Mouse (Mus musculus) lung, embryonic 15.5 days (tissue): ENCODE measurements around the gene Pik3r5. TPM values are rescaled to one million over a fixed set of nuclear protein-coding genes. Genes with fewer than 3 reads are reported as not detected.

ENCODE experiments used
- ATAC-seq: fragments of 200-750 bp; cut with Nextera tagmentation; 2 replicates; pipeline ENCODE4 v1.8.0; 2017; ENCODE audit warnings: moderate number of reproducible peaks, borderline replicate concordance; ENCODE audit not compliant: low FRiP score, low TSS enrichment; ENCODE audit errors: extremely low read depth
- H3K27ac ChIP-seq: fragments of 300-500 bp; sonication (generic); 2 replicates; pipeline ENCODE4 v1.5.1; 2015; ENCODE audit warnings: moderate library complexity, mild to moderate bottlenecking, inconsistent platforms
- H3K27me3 ChIP-seq: fragments of 300-500 bp; sonication (generic); 2 replicates; pipeline ENCODE4 v1.6.1; 2015; ENCODE audit warnings: inconsistent platforms
- H3K36me3 ChIP-seq: fragments of 300-500 bp; sonication (generic); 2 replicates; pipeline ENCODE4 v1.6.1; 2015; ENCODE audit warnings: inconsistent platforms
- H3K4me1 ChIP-seq: fragments of 300-500 bp; sonication (generic); 2 replicates; pipeline ENCODE4 v1.6.1; 2015; ENCODE audit warnings: inconsistent platforms
- H3K4me2 ChIP-seq: fragments of 300-500 bp; sonication (generic); 2 replicates; pipeline ENCODE4 v1.6.1; 2015; ENCODE audit warnings: inconsistent platforms, mild to moderate bottlenecking, moderate library complexity
- H3K4me3 ChIP-seq: fragments of 300-500 bp; sonication (generic); 2 replicates; pipeline ENCODE4 v1.5.1; 2015; ENCODE audit warnings: mild to moderate bottlenecking, inconsistent platforms
- H3K9ac ChIP-seq: fragments of 300-500 bp; sonication (generic); 2 replicates; pipeline ENCODE4 v1.6.1; 2015; ENCODE audit warnings: inconsistent platforms
- H3K9me3 ChIP-seq: fragments of 300-500 bp; sonication (generic); 2 replicates; pipeline ENCODE4 v1.6.1; 2016; ENCODE audit warnings: inconsistent platforms
- WGBS: fragments of 180-500 bp; shearing (Covaris S2); methylation state at CpG from one replicate; pipeline ENCODE4 v1.1.7; 2015; 5-methylcytosine and 5-hydroxymethylcytosine counted together
- polyA plus RNA-seq: library from polyadenylated mRNA; unstranded; fragments of >200 nt; fragmentation: Nextera tagmentation; extraction: Ambion mirVana; gene quantifications from 2 replicates; pipeline ENCODE4 v1.2.1, GENCODE M21; 2015

The Pik3r5 gene
- polyA plus RNA-seq, 1 experiment from 2014 or later, result 0.71 TPM

GRCm38 (mm10) chr11:68452740-68453139, 20.8 kb downstream of the Pik3r5 start:
- Histone ChIP-seq H3K9ac (no peak overlapping the region), H3K4me2 (no peak overlapping the region), H3K4me1 (peaks cover 8% of the 10 kb centered on the region), H3K27ac (no peak overlapping the region), H3K9me3 (no peaks in the 10 kb centered on the region), H3K36me3 (no peaks in the 10 kb centered on the region), H3K27me3 (no peaks in the 10 kb centered on the region), H3K4me3 (no peak overlapping the region)
- ATAC-seq, result no peak
- WGBS, result 86% methylated on average over 8 of the region's 8 CpGs

- Histone ChIP-seq H3K27me3 (no peaks in the 10 kb centered on the region), H3K9ac (no peak overlapping the region), H3K4me2 (no peak overlapping the region), H3K4me3 (no peak overlapping the region), H3K36me3 (no peaks in the 10 kb centered on the region), H3K27ac (no peak overlapping the region), H3K4me1 (peaks cover 8% of the 10 kb centered on the region), H3K9me3 (no peaks in the 10 kb centered on the region)
- WGBS, result 49% methylated on average over 6 of the region's 6 CpGs
- ATAC-seq, result no peak
Observed at GRCm38 (mm10) chr11:68453301-68453700, 21.4 kb downstream of the Pik3r5 start.

- Histone ChIP-seq H3K9ac (no peak overlapping the region), H3K4me2 (no peak overlapping the region), H3K27ac (no peak overlapping the region), H3K4me3 (no peak overlapping the region), H3K27me3 (no peaks in the 10 kb centered on the region), H3K9me3 (no peaks in the 10 kb centered on the region), H3K4me1 (no peaks in the 10 kb centered on the region), H3K36me3 (no peaks in the 10 kb centered on the region)
- no peak for ATAC-seq
- 72% methylated on average over 8 of the region's 8 CpGs for WGBS
Observed at GRCm38 (mm10) chr11:68458086-68458485, 26.2 kb downstream of the Pik3r5 start.

GRCm38 (mm10) chr11:68459021-68459420, 27.1 kb downstream of the Pik3r5 start:
- no peak overlapping the region for H3K9ac ChIP-seq
- H3K4me2 ChIP-seq, result no peak overlapping the region
- ATAC-seq, result no peak
- H3K36me3 ChIP-seq, result no peaks in the 10 kb centered on the region
- H3K4me1 ChIP-seq, result no peaks in the 10 kb centered on the region
- H3K27me3 ChIP-seq, result no peaks in the 10 kb centered on the region
- H3K27ac ChIP-seq, result no peak overlapping the region
- H3K9me3 ChIP-seq, result no peaks in the 10 kb centered on the region
- 75% methylated on average over 5 of the region's 5 CpGs for WGBS
- no peak overlapping the region for H3K4me3 ChIP-seq

GRCm38 (mm10) chr11:68459486-68459885, 27.6 kb downstream of the Pik3r5 start:
- no peaks in the 10 kb centered on the region for H3K27me3 ChIP-seq
- H3K9me3 ChIP-seq, result no peaks in the 10 kb centered on the region
- no peaks in the 10 kb centered on the region for H3K36me3 ChIP-seq
- no peak overlapping the region for H3K4me2 ChIP-seq
- no peaks in the 10 kb centered on the region for H3K4me1 ChIP-seq
- H3K4me3 ChIP-seq, result no peak overlapping the region
- no peak for ATAC-seq
- WGBS, result 77% methylated on average over 5 of the region's 5 CpGs
- H3K9ac ChIP-seq, result no peak overlapping the region
- no peak overlapping the region for H3K27ac ChIP-seq

- Histone ChIP-seq H3K4me3 (no peak overlapping the region), H3K36me3 (no peaks in the 10 kb centered on the region), H3K4me1 (no peaks in the 10 kb centered on the region), H3K9me3 (no peaks in the 10 kb centered on the region), H3K4me2 (no peak overlapping the region), H3K27ac (no peak overlapping the region), H3K27me3 (no peaks in the 10 kb centered on the region), H3K9ac (no peak overlapping the region)
- WGBS, result 60% methylated on average over 3 of the region's 3 CpGs
- ATAC-seq, result no peak
Observed at GRCm38 (mm10) chr11:68462716-68463115, 30.8 kb downstream of the Pik3r5 start.

GRCm38 (mm10) chr11:68464260-68464659, 32.3 kb downstream of the Pik3r5 start:
- H3K27ac ChIP-seq, result no peak overlapping the region
- 70% methylated on average over 5 of the region's 5 CpGs for WGBS
- H3K9me3 ChIP-seq, result no peaks in the 10 kb centered on the region
- no peak overlapping the region for H3K9ac ChIP-seq
- H3K36me3 ChIP-seq, result no peaks in the 10 kb centered on the region
- H3K27me3 ChIP-seq, result no peaks in the 10 kb centered on the region
- H3K4me3 ChIP-seq, result no peak overlapping the region
- ATAC-seq, result no peak
- H3K4me1 ChIP-seq, result no peaks in the 10 kb centered on the region
- no peak overlapping the region for H3K4me2 ChIP-seq

GRCm38 (mm10) chr11:68465090-68465489, 33.2 kb downstream of the Pik3r5 start:
- no peaks in the 10 kb centered on the region for H3K36me3 ChIP-seq
- H3K27me3 ChIP-seq, result no peaks in the 10 kb centered on the region
- no peak overlapping the region for H3K4me2 ChIP-seq
- no peak overlapping the region for H3K9ac ChIP-seq
- H3K4me1 ChIP-seq, result no peaks in the 10 kb centered on the region
- ATAC-seq, result no peak
- no peak overlapping the region for H3K27ac ChIP-seq
- WGBS, result 57% methylated on average over 2 of the region's 2 CpGs
- H3K9me3 ChIP-seq, result no peaks in the 10 kb centered on the region
- H3K4me3 ChIP-seq, result no peak overlapping the region

GRCm38 (mm10) chr11:68467441-68467840, 35.5 kb downstream of the Pik3r5 start:
- ATAC-seq, result no peak
- no peak overlapping the region for H3K9ac ChIP-seq
- H3K27ac ChIP-seq, result no peak overlapping the region
- 81% methylated on average over 7 of the region's 7 CpGs for WGBS
- H3K36me3 ChIP-seq, result no peaks in the 10 kb centered on the region
- H3K9me3 ChIP-seq, result no peaks in the 10 kb centered on the region
- H3K4me2 ChIP-seq, result no peak overlapping the region
- no peaks in the 10 kb centered on the region for H3K27me3 ChIP-seq
- no peaks in the 10 kb centered on the region for H3K4me1 ChIP-seq
- H3K4me3 ChIP-seq, result no peak overlapping the region

DNA sequence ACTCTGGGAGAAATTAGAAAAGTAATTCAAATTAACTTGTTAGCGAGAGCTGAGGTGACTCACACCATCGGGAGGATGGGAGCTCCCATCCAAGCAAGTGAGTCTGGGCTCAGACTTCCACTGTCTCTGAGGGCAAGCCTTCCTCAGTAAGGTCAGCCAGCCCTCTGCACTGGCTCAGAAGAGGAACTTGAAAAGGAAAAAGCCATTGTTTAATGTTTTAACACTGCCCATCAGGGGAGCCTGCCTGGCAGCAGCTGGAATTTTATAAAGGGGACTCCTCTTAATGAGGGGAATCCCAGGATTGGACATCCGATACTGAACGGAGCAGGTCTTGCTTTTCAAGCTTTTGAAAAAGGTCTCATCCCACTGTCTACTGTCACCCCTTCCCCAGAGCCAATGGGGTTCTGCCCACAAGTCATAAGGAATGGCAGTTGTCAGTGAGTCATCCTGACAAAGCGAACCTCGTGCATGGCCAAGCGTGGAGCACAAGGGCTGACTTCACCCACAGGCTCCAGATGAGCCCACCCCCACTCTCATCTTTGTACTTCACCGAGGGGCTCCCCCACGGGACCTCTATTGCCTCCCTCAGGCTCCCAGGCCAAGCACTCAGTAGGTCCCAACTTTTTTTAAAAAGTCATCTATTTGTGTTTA, 36.2 kb downstream of the Pik3r5 start:
- Histone ChIP-seq H3K27ac (no peak overlapping the region), H3K36me3 (no peaks in the 10 kb centered on the region), H3K27me3 (no peaks in the 10 kb centered on the region), H3K4me2 (no peak overlapping the region), H3K4me1 (no peaks in the 10 kb centered on the region), H3K9ac (no peak overlapping the region), H3K4me3 (no peak overlapping the region), H3K9me3 (no peaks in the 10 kb centered on the region)
- WGBS, result 66% methylated on average over 9 of the region's 9 CpGs
- ATAC-seq, result no peak

DNA sequence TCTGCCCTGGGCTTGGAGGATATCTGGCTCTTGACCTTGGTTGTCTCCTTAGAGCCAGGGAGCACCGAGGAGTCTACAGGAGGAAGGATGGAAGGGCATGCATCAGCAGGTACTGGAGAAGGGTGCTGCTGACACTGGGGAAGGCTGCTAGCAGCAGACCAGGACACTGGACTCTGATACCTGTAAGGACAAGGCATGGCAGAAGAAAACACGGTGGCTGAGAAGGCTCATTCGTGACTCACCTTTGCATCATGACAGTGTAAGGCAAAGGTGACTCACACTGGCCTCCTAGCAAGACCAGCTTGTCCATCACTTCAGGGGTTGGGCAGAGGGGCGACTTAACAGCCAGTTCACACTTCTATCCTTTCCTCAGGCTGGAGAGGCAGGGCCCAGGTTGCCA, 37.0 kb downstream of the Pik3r5 start:
- H3K4me3 ChIP-seq, result no peak overlapping the region
- H3K4me1 ChIP-seq, result no peaks in the 10 kb centered on the region
- 66% methylated on average over 4 of the region's 4 CpGs for WGBS
- H3K9me3 ChIP-seq, result no peaks in the 10 kb centered on the region
- no peak for ATAC-seq
- H3K36me3 ChIP-seq, result no peaks in the 10 kb centered on the region
- H3K27ac ChIP-seq, result no peak overlapping the region
- H3K4me2 ChIP-seq, result no peak overlapping the region
- no peaks in the 10 kb centered on the region for H3K27me3 ChIP-seq
- H3K9ac ChIP-seq, result no peak overlapping the region

- Histone ChIP-seq H3K4me3 (no peak overlapping the region), H3K4me1 (peaks cover under 1% of the 10 kb centered on the region; the same call in 1 of the 2 replicates), H3K27me3 (no peaks in the 10 kb centered on the region), H3K4me2 (no peak overlapping the region), H3K36me3 (no peaks in the 10 kb centered on the region), H3K9ac (no peak overlapping the region), H3K9me3 (no peaks in the 10 kb centered on the region), H3K27ac (no peak overlapping the region)
- WGBS, result 71% methylated on average over 5 of the region's 5 CpGs
- ATAC-seq, result no peak
Observed at GRCm38 (mm10) chr11:68472162-68472849, 40.4 kb downstream of the Pik3r5 start.
